Mouse (Mus musculus) CH12.LX (cell line): ENCODE results near the gene Cd38.

Source experiments
- BHLHE40 ChIP-seq: IDR thresholded peaks from 2 replicates; pipeline ENCODE4 v1.6.1; 2011; ENCODE audit warnings: mild to moderate bottlenecking, low read depth, low read length, improper control_type of control experiment
- CTCF ChIP-seq, 2 experiments: IDR thresholded peaks in 1 of 2; conservative IDR thresholded peaks in 1 of 2; 2 replicates each; pipeline ENCODE4 v1.5.1; 2011 to 2012; ENCODE audit warnings: low read depth in 2 of 2, low read length in 2 of 2, improper control_type of control experiment in 1 of 2, inconsistent platforms in 1 of 2, mild to moderate bottlenecking in 1 of 2, moderate library complexity in 1 of 2
- EP300 ChIP-seq: IDR thresholded peaks from 2 replicates; pipeline ENCODE4 v1.6.1; 2011; ENCODE audit warnings: low read length, improper control_type of control experiment
- GABPA ChIP-seq: IDR thresholded peaks from 2 replicates; pipeline ENCODE4 v1.6.1; 2012; ENCODE audit warnings: low read depth, low read length, improper control_type of control experiment, inconsistent platforms; ENCODE audit not compliant: insufficient replicate concordance
- MAZ ChIP-seq: IDR thresholded peaks from 2 replicates; pipeline ENCODE4 v1.6.1; 2012; ENCODE audit warnings: low read depth, mild to moderate bottlenecking, inconsistent platforms, low read length, improper control_type of control experiment, moderate library complexity
- MXI1 ChIP-seq: IDR thresholded peaks from 2 replicates; pipeline ENCODE4 v1.6.1; 2011; ENCODE audit warnings: mild to moderate bottlenecking, low read depth, low read length, improper control_type of control experiment
- POLR2A ChIP-seq: IDR thresholded peaks from 2 replicates; pipeline ENCODE4 v1.6.1; 2011; ENCODE audit warnings: low read depth, mild to moderate bottlenecking, improper control_type of control experiment, low read length
- ZMIZ1 ChIP-seq: IDR thresholded peaks from 2 replicates; pipeline ENCODE4 v1.6.1; 2012; ENCODE audit warnings: low read depth, mild to moderate bottlenecking, inconsistent platforms, low read length, improper control_type of control experiment
- ZNF384 ChIP-seq: IDR thresholded peaks from 2 replicates; pipeline ENCODE4 v1.6.1; 2012; ENCODE audit warnings: low read depth, low read length, improper control_type of control experiment, inconsistent platforms

DNA sequence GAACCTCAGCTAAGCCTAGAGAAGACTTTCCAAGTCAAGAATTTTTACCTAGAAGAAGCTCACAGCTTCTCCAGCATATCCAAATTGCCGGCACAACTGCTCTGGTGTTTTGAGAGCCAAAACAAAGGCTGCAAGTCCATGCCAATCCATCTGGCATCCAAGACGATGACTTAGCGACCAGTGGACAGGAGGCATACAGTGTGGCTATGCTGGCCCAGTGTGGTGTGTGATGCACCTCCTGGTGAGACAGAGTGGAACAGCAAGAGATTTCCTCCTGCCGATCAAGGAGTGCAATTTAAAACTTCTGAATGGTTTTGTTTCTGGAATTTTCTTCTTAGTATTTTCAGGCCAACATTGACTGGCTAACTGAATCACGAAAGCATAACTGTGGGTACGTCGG, 31.8 kb upstream of the Cd38 start:
- TF ChIP-seq CTCF (conservative IDR thresholded peaks at IDR 0.05 in 1 of 2, IDR thresholded peaks at IDR 0.05 in 1 of 2; ENCODE audit: low read depth in 2 of 2, low read length in 2 of 2), result peak in 1 of 2 experiments; percentile 37; a peak in 2 of 4 replicates
- TF ChIP-seq POLR2A, result no peak
- TF ChIP-seq BHLHE40, result no peak
- no peak for TF ChIP-seq ZMIZ1
- TF ChIP-seq EP300, result no peak
- TF ChIP-seq GABPA, result no peak
- no peak for TF ChIP-seq MXI1
- no peak for TF ChIP-seq ZNF384
- no peak for TF ChIP-seq MAZ
